Mouse (Mus musculus) frontal cortex, postnatal 25 days (tissue): ENCODE measurements around the gene Scamp3.
A peak's percentile ranks its signal among the peaks of the same experiment; 100 is the strongest.

Experiments used
- DNase-seq, 2 experiments: peaks; one replicate each; pipeline ENCODE4 v3.0.0; 2022; ENCODE audit warnings: low spot score in 2 of 2

The Scamp3 gene

DNA sequence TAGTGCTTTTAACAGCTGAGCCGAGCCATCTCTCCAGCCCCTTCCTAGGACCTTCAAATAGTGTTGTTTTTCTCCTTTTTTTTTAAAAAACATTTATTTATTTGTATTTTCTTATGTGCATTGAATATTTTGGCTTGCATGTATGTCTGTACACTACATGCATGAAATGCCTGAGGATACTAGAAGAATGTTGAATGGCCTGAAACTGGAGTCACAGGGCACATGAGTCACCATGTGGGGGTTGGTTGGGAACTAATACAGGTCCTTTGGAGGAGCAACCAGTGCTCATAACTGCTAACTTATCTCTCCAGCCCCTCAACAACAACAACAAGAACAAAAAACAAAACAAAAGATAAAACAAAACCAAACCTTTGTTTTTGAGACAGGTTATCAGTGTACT is 14.2 kb upstream of the Scamp3 start:
- no peak for DNase-seq

DNA sequence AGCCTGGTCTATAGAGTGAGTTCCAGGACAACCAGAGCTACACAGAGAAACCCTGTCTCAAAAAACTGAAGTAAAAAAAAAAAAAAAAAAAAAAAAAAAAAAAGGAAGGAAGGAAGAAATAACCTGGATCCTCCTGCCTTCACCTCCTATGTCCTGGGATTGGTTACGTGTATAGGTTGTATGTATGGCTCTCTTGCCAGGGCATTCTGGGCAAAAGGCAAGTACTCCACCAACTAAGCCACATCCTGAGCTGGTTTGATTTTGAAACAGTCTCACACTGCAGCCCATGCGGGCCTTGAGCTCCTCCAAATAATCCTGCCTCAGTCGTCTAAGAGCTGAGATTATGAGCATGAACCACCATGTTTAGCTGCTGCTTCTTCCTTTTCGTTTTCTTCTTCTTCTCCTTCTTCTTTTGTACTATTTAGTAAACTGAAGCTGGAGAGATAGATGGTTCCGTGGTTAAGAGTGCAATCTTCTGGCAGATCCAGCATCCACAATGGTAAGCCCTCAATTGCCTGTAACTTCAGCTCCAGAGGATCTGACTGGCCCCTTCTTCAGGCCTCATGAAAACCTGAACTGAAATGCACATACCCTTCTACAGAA is 13.5 kb upstream of the Scamp3 start:
- no peak for DNase-seq

DNA sequence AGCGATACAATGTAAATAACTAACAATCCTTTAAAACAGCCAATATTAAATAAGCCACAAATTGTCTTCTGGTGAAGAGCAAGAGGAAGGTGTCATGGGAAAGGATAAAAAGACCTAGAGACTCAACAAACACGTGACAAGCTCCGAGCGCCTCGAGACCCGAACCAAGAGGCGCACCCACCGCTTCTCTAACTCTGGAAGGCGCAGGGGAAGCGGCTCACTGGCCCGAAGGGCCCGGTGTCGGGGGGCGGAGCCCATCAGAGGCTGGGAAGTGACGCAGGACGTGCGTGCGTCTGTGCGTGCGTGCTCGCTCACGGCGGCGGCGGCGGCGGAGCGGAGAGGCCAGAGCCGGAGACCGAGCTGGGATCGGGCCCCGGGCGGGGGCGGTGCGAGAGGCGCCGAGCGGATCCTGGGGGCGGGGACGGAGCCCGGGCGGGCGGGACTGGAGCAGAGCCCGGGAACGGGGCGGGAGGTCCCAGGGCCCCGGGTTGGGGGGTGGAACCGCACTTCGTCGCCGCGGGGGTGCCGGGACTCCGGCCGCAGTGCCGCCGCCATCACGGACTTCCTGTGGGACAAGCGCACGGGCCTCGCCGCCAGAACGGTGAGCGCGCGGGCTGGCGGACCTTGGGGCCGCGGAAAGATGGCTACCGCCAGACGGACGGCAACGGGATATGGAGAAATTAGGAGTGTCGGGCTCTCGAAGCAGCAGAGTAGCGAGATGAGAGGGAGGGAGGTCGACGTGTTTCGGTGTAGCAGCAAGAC is 12.6 kb upstream of the Scamp3 start, which contains the start of gene Clk2:
Gene Clk2, plus strand, starts transcription at position 290 of the 762 bp plus-strand sequence.
- DNase-seq: peak; percentile 77 to 89

DNA sequence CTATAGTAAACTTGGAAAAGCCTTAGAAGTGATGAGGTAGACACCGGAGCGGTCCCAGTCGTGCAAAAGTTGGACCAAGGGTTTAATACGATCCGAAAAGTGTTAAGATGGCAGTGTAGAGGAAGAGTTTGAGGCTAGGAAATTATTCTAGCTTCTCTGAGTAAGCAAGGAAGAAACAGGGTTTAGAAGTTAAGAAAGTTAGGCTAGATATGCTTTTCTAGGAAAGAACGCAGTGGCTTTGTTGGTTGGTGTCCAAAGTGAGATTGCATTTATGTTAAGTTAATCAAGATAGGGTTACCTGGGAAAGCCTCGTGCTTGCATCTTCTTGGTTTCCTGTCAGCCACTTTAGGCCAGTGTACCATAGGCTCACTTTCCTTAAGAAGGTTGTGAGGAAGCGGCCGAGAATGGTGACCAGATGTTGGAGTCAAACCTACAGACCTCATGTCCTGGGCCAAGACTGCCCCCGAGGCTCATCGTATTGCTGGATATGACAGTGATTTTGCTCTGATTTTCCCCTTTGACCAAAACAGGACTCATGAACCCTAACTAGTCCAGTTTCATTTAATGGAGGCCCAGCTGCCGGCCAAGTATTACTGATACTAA is 11.9 kb upstream of the Scamp3 start:
- DNase-seq: no peak

DNA sequence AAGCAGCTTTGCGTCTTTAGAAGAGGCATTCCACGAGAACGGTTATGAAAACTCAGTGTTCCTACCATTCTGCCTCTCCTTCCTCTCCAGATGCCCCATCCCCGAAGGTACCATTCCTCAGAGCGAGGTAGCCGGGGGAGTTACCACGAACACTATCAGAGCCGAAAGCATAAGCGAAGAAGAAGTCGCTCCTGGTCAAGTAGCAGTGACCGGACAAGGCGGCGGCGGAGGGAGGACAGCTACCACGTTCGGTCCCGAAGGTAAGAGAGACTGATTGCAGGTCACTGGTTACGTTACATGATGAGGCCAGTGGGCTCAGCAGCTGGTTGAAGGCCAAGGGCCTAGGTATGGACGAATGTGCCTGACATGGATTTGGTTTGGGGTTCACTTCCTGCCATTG is 10.3 kb upstream of the Scamp3 start:
- no peak for DNase-seq

DNA sequence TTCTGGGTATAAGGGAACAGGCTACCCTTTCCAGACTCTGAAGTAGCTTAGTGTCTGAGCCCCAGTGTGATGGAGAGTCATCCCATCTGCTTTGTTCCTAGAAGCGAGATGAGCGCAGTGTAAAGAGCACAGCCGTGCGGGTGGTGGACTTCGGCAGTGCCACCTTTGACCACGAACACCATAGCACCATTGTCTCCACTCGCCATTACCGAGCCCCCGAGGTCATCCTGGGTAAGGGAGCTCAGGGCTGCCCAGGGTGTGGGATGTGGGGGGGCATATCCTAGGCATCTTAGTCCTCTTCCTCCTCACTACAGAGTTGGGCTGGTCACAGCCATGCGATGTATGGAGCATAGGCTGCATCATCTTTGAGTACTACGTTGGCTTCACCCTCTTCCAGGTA is 2.4 kb upstream of the Scamp3 start:
- DNase-seq: no peak

DNA sequence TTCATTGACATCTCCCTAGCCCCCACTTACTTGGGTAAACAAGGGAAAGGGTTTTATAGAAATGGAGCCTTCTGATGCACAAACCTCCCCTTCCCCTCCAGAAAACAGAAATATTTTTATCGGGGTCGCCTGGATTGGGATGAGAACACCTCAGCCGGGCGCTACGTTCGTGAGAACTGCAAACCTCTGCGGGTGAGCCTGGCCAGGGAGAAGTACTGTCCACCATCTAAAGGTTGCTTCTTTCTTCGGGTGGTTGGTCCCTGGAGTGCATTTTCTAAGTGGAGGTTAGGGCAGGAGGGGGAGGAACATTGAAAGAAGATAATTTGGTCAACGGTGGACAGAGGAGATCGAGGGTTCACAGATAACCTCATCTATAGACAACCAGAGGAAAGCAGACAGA is 1.7 kb upstream of the Scamp3 start:
- no peak for DNase-seq

DNA sequence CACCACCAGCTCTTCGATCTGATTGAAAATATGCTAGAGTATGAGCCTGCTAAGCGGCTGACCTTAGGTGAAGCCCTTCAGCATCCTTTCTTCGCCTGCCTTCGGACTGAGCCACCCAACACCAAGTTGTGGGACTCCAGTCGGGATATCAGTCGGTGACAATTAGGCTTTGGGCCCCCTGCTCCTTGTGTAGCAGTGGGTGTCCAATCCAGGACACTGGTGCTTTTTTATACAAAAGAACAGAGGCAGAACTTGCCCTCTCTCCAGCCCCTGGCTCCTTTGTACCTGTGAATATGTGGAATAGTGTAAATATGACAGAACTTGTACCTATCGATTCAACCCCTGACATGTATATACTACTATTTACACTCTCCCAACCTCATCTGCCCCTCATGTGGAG is 852 bp upstream of the Scamp3 start:
- DNase-seq: no peak

DNA sequence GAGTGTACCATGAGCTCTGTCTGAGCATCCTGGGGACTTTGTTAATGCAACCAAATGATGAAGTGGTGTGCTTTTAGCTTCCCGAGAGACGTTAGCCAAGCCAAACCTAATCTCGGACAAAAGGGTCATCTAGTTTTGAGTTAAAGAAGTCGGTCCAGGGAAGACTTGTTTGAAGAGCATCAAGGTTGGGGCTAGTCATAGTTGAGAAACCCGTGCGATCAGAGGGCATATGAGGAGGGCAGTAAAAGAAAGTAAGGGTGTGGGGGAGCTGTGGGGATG is 773 bp downstream of the Scamp3 start:
- DNase-seq: no peak

DNA sequence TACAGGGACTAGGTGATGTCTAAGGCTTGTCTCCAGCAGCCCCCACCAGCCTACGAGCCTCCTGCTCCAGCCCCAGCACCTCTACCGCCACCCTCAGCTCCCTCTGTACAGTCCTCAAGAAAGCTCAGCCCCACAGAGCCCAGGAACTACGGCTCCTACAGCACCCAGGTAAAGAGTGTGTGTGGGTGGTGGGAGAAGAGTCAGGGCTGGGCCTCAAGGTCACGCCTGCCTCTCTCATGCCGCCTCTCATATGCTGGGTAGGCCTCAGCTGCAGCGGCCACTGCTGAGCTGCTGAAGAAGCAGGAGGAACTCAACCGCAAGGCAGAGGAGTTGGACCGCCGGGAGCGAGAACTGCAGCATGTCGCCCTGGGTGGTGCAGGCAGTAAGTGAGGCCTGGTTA is 1.8 kb downstream of the Scamp3 start:
- DNase-seq: no peak

DNA sequence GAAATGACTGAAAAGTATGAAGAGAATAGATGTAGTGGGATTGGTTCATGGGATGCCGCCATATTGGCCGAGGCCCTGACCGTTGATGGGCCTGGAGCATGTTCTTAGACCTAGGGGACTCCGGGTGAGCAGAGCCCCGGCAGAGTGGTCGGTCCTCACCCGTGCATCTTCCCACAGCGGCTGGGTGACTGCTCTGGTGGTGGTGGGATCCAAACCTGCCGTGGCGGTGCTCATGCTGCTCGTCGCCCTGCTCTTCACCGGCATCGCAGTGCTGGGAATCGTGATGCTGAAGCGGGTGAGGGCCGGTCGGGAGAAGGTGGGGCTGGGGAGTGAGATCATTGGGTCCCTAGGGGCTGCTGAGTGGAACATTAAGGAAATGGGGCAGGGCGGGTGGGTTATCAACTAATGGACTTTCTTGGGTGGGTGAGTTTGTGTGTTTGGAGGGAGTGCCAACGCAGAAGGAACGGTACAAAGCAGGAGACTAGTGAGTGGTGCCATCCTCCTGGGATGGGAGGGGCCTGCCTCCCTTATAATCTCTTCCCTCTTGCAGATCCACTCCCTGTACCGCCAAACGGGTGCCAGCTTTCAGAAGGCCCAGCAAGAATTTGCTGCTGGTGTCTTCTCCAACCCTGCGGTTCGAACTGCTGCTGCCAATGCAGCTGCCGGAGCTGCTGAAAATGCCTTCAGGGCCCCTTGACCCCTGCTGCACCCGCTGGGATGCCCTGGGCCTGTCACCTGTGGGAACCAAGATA is 4.7 kb downstream of the Scamp3 start:
- no peak for DNase-seq

DNA sequence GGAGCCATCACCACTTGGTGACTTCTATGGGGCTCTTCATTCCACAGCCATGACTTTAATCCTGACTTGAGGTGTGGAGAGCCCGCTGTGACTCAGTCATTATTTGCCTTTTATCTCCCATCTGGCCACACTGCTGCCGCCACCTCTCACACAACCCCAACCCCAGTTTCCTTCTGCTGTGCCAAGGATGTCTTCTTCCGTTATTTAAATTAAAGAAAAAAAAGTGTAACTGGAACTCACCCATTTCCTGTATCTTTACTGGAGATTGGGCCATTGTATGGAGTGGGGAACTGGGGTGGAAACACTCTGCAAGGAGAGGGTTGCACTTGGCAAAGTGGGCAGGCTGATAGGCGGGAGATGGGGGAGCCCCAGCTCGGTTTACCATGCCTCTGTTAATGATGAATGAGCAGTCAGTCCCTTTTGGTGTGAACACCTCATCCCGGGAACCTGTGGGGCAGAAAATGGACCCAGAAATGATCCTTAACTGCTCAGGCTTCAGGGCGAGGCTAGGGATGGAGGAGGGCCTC is 5.3 kb downstream of the Scamp3 start:
- DNase-seq: no peak

DNA sequence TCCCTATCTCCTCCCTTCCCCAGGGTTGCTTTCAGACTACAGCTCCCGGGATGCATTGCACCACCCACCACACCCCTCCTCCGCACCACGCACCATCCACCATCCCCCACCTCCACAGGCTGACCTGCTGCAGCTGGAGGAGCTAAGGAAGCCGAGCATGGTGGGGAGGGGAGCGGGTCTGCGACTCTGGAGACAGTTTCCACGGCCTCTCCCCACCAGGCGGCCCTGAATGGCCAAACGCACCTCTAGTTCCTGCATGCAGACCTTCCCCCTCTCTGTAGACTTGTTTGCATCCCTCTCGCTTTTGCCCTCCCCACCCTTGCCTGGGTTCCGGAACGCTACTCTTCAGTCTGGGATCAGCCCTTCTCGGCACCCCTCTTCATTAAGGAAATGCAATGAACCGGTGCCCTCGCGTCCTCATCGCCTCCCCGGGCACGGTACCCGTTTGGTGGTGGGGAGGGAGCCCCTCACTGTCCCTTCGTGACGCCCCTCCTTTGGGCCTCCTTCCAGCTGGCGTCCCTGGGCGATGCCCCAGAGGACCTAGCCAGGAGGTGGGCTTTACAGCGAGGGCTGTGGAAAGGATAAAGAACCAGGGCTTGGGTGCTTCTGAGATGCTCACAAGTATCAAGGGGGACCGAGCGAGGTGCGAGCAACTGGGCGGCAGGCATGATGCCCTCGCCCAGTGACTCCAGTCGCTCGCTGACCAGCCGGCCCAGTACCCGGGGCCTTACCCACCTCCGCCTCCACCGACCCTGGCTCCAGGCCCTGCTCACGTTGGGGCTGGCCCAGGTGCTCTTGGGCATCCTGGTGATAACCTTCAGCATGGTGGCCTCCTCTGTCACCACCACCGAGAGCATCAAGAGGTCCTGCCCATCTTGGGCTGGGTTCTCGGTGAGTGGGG is 6.0 kb downstream of the Scamp3 start, which contains the start of gene Fam189b:
Gene Fam189b, plus strand, starts transcription at position 86 of the 901 bp plus-strand sequence.
- DNase-seq: peak; percentile 80 to 86

DNA sequence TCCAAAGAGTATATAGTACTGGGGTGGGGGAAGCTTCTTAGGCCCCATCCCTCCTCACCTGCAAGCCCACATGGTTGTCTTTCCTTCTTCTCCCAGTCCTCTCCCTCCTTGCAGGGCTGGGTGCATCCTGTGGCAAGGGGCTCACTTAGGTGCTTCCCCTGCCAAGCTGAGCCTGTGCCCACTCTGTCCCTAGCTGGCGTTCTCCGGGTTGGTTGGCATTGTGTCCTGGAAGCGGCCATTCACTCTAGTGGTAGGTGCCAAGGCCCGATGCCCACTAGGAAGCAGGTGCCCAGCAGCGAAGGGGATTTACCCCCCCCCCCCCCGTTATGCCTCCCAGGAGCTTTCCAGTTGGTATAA is 6.7 kb downstream of the Scamp3 start:
- DNase-seq: no peak

DNA sequence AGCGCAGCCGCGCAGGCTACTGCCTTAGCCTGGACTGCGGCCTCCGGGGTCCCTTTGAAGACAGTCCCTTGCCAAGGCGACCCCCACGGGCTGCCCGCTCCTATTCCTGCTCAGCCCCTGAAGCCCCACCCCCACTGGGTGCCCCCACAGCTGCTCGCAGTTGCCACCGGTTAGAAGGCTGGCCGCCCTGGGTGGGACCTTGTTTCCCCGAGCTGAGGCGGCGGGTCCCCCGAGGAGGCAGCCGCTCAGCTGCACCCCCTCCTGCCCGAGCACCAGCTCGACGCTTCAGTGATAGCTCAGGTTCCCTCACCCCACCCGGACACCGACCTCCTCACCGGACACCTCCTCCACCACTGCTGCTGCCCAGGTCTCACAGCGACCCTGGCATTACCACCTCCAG is 9.9 kb downstream of the Scamp3 start:
- DNase-seq: no peak

DNA sequence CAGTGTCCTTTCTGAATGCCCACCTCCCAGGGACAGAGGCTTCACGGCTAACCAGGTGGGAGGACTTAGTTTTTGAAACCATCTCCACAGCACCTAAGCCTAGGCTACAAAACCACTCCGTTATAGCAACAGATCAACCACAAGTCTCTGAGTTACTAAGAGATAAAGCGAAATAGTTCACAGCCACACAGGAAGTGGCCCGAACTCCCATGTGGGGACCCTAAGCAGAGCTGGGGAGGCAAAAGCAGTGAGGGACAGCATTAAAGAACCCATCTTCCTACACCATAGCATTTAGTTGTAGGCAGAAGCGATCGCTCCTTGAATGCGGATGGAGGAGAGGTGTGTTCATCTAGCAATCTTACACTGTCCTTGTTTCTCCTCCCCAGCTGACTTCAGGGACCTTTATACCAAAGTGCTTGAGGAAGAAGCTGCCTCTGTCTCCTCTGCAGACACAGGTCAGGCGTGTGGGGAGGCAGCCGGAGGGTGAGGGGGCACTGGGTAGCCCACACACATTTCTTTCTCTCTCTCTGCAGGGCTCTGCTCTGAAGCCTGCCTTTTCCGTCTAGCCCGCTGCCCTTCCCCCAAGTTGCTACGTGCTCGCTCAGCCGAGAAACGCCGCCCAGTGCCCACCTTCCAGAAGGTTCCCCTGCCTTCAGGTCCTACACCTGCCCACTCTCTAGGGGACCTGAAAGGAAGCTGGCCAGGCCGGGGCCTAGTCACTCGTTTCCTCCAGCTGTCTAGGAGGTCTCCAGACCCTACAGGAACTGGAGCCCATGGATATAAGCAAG is 10.6 kb downstream of the Scamp3 start:
- DNase-seq: no peak

DNA sequence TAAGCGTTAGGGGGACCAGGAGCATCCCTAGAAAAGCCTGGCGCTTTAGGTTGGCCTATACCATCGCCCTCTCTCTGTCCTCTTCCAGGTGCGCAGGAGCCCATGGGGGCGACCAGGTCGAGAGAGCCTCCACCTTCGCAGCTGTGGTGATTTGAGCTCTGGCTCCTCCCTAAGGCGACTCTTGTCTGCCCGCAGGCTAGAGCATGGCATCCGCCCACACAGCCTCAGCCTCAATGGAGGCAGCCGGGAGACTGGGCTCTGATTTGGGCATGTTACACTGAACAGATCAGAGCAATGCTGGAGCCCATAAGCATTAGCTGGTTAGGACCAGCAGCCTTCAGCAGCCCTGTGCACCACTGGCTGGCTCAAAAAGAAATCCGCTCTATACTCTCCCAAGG is 11.2 kb downstream of the Scamp3 start:
- no peak for DNase-seq

DNA sequence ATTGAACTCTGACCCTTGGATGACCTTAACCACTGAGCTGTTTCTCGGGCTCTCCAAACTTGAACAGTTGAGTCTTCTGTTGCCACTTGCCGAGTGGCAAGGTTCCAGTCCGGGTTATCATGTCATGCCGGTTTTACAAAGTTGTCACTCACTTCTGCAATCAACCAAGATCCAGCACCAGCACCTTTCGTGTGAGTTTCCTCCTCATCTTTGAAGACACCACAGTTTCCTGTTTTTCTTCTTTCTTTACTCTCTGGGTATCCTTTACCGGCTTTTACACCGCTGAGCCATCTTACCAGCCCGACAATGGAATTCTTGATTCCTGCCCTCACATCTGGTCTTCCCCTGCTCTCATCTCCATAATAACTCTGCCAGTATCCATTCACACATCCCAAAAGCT is 13.2 kb downstream of the Scamp3 start:
- no peak for DNase-seq

DNA sequence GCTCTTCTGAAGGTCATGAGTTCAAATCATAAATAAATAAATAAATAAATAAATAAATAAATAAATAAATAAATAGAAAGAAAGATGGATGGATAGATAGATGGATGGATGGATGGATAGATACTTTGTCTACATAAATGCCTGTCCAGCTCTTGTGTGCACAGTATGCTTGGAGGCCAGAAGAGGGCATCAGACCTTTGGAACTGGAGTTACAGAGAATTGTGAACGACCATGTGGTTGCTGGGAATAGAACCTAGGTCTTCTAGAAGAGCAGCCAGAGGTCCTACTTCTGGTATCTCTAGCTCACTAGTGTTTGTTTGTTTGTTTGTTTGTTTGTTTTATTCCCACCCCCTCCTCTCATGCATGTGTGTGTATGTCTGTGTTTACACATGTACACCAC is 16.1 kb downstream of the Scamp3 start:
- no peak for DNase-seq

DNA sequence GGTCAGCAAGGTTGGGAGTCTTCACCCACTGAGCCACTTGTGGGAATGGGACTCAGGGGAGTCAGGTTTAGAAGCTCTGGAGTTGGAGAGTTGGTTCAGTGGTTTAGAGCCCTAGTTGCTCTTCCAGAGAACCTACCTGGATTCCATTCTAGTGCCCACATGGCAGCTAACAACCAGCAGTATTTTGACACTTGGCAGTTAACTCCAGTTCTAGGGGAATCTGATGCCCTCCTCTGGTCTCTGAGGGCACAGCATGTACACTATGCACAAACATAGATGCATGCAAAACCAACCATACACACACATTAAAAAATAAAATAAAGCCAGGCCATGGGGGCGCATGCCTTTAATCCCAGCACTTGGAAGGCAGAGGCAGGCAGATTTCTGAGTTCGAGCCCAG is 16.6 kb downstream of the Scamp3 start:
- no peak for DNase-seq
